Mouse (Mus musculus): ENCODE data around the gene Ncbp3. TPM values are rescaled to one million over a fixed set of nuclear protein-coding genes. Genes with fewer than 3 reads are reported as not detected.
"Not testable (repeated sequence)": the region's sequence is repeated elsewhere in the genome, so short reads cannot be mapped to it uniquely, and the experiment has no call there.

Ncbp3 gene
- polyA plus RNA-seq, 1 experiment from 2014 or later = 14.7 TPM

DNA sequence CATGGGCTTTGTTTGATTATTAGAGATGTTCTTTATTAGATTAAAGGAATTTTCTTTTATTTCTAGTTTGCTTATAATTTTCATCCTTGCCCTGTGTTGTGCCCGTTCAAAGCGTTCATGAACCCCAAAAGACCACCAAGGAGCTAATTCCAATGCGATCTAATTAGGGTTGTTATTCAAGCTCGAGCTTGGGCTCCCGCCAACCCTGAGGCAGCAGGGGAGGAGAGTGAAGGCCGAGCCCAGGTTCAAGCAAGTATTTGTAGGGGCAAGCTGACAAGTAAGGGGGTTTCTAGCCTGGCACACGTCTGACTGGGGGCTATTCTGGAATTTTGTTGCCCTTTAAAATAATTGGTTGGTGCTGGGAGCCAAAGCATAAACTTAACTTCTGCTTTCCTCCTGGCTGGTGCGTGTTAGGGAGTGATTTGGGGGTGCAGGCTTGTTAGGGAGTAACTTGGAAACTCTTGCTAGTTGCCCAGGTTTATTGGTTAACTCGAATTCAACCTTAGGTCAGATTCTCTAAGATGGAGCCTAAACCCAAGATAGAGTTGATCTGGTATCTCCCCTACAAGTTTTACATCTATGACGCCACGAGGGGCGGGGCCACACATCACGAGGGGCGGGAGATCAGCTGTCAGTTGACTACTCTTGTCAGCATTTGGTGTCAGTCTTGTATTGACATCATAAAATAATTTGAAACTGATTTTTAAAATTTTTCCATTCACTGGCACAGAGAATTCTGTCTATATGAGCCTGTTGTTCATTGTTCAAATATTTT, 52.6 kb downstream of the Ncbp3 start:
- 77% methylated on average over 14 of the region's 14 CpGs for WGBS
- H3K27me3 ChIP-seq (ENCODE audit: low read depth, poor library complexity, severe bottlenecking) = no peaks in the 10 kb centered on the region
- no peaks in the 10 kb centered on the region for H3K9me3 ChIP-seq (replicated peaks)
- no peaks in the 10 kb centered on the region for H3K36me3 ChIP-seq
- no peak for DNase-seq (ENCODE audit: low spot score)
- no peak overlapping the region for H3K4me3 ChIP-seq
- no peaks in the 10 kb centered on the region for H3K4me1 ChIP-seq
- H3K27ac ChIP-seq = no peak overlapping the region

DNA sequence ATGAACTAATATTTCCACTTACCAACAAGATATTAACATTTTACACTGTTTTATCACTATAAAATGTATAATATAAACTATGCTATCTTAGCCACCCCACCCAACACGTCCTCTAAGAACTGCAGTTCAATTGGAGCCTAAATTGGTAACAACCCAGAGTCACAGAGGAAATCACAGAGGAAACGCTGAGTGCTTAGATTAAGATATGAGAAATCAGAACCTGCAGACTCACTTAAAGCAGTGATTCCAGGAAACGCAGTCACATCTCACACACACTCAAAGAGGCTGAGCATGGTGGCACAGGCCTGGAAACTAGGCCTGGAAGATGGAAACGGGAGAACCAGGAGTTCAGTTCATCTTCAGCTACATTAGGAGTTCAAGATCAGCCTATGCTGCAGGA, 53.7 kb downstream of the Ncbp3 start:
- Histone ChIP-seq H3K9me3 (replicated peaks) (no peaks in the 10 kb centered on the region), H3K36me3 (no peaks in the 10 kb centered on the region), H3K4me1 (no peaks in the 10 kb centered on the region), H3K27ac (no peak overlapping the region), H3K4me3 (no peak overlapping the region), H3K27me3 (ENCODE audit: low read depth, poor library complexity, severe bottlenecking) (no peaks in the 10 kb centered on the region)
- no peak for DNase-seq (ENCODE audit: low spot score)
- 87% methylated on average over 4 of the region's 4 CpGs for WGBS

DNA sequence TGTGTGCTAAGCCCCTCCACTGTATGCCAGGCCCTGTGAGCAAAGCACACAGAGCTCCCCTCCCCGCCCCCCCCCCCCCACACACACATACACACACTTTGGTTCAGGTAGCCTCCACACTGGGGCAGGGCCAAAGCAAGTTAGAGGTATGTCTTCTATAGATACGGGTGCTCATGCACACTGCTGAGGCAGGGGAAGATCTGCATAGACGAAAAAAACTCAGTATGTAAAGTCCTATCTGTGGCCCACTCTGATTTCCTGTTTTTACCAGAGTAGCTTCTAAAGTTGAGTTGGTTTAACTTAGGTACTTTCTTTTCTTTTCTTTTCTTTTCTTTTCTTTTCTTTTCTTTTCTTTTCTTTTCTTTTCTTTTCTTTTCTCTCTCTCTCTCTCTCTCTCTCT, 57.7 kb downstream of the Ncbp3 start:
- Histone ChIP-seq H3K27ac (no peak overlapping the region), H3K36me3 (no peaks in the 10 kb centered on the region), H3K4me1 (no peaks in the 10 kb centered on the region), H3K4me3 (no peak overlapping the region), H3K9me3 (replicated peaks) (no peaks in the 10 kb centered on the region), H3K27me3 (ENCODE audit: low read depth, poor library complexity, severe bottlenecking) (no peaks in the 10 kb centered on the region)
- no peak for DNase-seq (ENCODE audit: low spot score)
- 72% methylated on average over 3 of the region's 3 CpGs for WGBS

DNA sequence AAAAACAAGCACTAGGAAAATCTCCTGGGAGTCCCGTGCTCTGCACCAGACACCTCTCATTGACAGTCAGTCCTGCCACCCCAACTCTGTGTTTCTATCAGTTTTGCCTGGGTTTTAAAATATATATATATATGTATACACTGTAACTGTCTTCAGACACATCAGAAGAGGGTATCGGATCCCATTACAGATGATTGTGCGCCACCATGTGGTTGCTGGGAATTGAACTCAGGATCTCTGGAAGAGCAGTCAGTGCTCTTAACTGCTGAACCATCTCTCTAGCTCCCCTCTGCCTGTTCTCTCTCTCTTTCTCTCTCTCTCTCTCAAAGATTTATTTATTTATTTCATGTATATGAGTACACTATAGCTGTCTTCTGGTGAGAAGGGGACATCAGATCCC, 59.8 kb downstream of the Ncbp3 start:
- H3K4me3 ChIP-seq; H3K27me3 ChIP-seq (ENCODE audit: low read depth, poor library complexity, severe bottlenecking); H3K9me3 ChIP-seq (replicated peaks); H3K27ac ChIP-seq; H3K4me1 ChIP-seq; H3K36me3 ChIP-seq; DNase-seq (ENCODE audit: low spot score): not testable (repeated sequence)
- WGBS = 43% methylated on average over 3 of the region's 3 CpGs

DNA sequence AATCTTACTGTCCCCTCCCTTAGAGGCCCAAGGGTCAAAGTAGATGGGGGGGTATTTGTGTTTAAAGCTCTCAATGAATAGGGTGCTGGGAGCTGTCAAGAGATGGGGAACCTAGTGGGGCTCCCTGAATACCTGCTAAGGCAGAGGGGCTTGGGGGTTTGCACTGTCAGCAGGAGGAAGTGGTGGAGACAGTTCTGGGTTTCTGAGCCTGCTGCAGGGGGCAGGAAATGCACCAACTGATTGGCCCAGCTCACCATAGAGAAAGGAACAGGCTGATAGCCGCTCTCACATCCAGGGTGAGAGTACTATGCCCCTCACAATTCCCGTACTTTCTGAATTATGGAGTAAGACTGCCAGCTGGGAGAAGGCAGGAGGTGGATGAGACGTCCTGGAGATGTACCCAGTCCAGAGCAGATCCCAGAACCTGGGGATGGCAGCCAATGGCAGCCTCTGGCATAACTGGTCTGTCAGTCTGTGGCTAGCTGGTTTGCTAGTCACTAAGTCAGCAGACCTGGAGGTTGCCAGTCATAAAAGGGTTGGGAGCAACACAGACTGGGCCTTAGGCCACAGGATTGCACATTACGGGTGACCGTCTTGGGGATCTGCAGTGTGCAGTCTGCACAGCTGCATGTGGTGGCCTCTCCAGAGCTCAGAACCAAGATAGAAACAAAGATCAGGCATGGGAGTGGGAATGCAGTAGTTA, 60.8 kb downstream of the Ncbp3 start:
- no peak for DNase-seq (ENCODE audit: low spot score)
- H3K27me3 ChIP-seq (ENCODE audit: low read depth, poor library complexity, severe bottlenecking) = no peaks in the 10 kb centered on the region
- H3K36me3 ChIP-seq = no peaks in the 10 kb centered on the region
- 67% methylated on average over 5 of the region's 5 CpGs for WGBS
- H3K27ac ChIP-seq = no peak overlapping the region
- no peaks in the 10 kb centered on the region for H3K4me1 ChIP-seq
- no peak overlapping the region for H3K4me3 ChIP-seq
- H3K9me3 ChIP-seq (replicated peaks) = no peaks in the 10 kb centered on the region

DNA sequence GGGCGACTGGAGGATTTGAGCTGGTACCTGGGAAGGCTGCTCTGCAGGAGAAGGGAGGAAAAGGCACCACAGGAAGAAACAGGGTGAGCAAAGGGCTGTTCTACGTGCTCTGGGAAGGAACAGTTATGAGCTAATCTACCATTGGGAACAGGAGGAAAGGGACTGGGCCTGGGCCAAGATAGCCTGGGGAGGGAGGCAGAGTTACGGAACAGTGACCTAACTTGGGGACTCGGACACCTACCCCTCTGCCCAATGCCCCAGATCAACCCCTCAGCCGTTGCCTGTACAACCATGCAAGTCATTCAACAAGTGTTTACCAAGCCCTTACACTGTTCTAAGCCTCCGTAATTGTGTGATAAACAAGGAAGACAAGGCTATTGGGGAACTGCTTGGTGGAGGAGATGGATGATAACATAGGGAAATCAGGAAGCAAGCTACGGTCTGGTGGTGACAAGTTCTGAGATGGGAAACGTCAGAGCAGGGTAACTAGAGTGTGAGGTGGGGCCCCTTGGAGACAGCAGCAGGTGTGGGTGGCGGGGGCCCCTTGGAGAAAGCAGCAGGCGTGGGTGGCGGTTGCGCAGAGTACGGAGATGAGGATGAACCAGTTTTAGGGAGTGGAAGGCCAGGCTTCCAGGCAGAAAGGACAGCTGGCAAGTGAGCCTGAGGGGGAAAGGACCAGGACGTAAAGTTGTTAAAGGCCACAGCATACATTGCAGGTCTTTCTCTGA, 61.5 kb downstream of the Ncbp3 start:
- Histone ChIP-seq H3K4me3 (no peak overlapping the region), H3K36me3 (no peaks in the 10 kb centered on the region), H3K9me3 (replicated peaks) (no peaks in the 10 kb centered on the region), H3K27me3 (ENCODE audit: low read depth, poor library complexity, severe bottlenecking) (no peaks in the 10 kb centered on the region), H3K4me1 (no peaks in the 10 kb centered on the region), H3K27ac (no peak overlapping the region)
- DNase-seq (ENCODE audit: low spot score) = no peak
- 80% methylated on average over 14 of the region's 14 CpGs for WGBS

DNA sequence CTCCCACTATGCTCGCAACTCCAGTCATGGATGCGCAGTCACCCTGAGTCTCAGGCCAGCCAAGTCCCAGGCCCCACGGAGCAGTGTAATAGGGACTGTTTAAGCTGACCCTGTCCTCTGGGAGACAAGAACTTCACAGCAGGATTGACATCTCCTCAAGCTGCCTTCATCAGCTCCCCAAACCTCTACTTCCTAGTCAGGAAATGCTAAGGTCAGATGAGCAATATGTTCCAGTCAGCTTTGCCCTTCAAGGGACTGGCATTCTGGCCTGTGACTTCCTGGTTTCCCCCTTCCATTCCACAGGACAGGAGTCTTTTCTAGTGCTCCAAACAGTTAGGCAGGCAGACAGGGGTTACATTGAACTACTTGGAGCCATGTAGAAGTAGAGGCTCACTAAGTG, 62.4 kb downstream of the Ncbp3 start:
- no peak overlapping the region for H3K4me3 ChIP-seq
- 93% methylated on average over 3 of the region's 3 CpGs for WGBS
- no peaks in the 10 kb centered on the region for H3K4me1 ChIP-seq
- H3K27ac ChIP-seq = no peak overlapping the region
- DNase-seq (ENCODE audit: low spot score) = no peak
- H3K36me3 ChIP-seq = no peaks in the 10 kb centered on the region
- H3K9me3 ChIP-seq (replicated peaks) = no peaks in the 10 kb centered on the region
- no peaks in the 10 kb centered on the region for H3K27me3 ChIP-seq (ENCODE audit: low read depth, poor library complexity, severe bottlenecking)

DNA sequence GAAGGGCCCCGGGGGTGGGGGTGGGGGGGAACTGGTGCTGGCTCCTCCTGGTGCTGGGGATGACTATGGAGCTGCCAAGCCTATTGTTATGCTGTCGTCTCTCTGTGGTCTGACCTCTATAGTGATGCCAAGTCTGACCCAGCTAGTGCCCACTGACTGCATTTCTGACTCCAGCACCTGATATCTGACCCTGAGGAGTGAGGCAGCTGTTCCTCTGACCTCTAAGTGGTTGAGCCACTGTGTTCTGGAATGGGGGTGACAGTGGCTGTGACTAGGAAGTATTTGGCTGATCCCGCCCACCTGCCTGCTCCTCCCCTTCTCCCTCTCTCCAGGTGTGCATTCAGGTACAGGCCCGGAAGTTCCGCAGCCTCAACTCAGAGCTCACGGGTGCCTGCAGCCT, 63.8 kb downstream of the Ncbp3 start:
- no peak for DNase-seq (ENCODE audit: low spot score)
- Histone ChIP-seq H3K27ac (no peak overlapping the region), H3K27me3 (ENCODE audit: low read depth, poor library complexity, severe bottlenecking) (no peaks in the 10 kb centered on the region), H3K36me3 (no peaks in the 10 kb centered on the region), H3K9me3 (replicated peaks) (no peaks in the 10 kb centered on the region), H3K4me1 (no peaks in the 10 kb centered on the region), H3K4me3 (no peak overlapping the region)
- WGBS = 73% methylated on average over 6 of the region's 6 CpGs

DNA sequence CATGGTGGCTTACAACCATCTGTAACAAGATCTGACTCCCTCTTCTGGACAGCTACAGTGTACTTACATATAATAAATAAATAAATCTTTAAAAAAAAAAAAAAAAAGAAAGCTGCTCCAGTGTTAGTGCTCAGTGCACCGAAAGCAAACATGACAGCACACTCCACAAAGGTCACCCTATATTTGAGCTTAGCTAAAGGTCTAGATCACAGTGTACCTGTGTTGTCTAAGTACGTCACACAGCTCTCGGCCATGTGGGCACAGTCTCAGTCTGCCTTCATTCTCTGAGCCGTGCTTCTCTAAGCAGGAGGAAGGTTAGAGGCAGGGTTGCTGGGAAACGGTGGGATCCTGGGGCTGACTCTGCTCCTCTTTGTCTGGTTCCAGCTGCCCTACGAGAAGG, 78.9 kb downstream of the Ncbp3 start:
- H3K36me3 ChIP-seq = peaks cover 72% of the 10 kb centered on the region
- no peaks in the 10 kb centered on the region for H3K27me3 ChIP-seq (ENCODE audit: low read depth, poor library complexity, severe bottlenecking)
- H3K27ac ChIP-seq = no peak overlapping the region
- H3K4me3 ChIP-seq = no peak overlapping the region
- 92% methylated on average over 6 of the region's 6 CpGs for WGBS
- no peak for DNase-seq (ENCODE audit: low spot score)
- no peaks in the 10 kb centered on the region for H3K9me3 ChIP-seq (replicated peaks)
- H3K4me1 ChIP-seq = no peaks in the 10 kb centered on the region

DNA sequence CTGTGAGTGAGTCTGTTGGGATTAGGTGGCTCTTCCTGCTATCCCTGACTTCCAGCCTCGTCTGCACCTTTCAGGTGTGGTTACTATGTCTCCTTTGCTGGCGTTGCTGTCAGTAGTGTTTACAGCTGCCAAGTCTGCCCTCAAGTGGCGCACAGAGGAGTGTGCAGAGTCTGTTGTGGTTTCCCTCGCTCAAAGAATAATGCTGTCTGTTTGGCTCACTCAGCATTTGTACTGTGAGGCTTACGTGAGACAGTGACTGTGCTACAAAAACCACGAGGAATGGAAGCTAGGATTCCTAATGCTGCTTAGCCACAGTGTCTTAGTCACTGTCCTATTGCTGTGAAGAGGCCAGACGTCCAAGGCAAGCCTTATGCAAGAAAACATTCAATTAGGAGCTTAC, 83.4 kb downstream of the Ncbp3 start:
- H3K9me3 ChIP-seq (replicated peaks) = no peaks in the 10 kb centered on the region
- DNase-seq (ENCODE audit: low spot score) = no peak
- H3K27ac ChIP-seq = no peak overlapping the region
- H3K4me3 ChIP-seq = no peak overlapping the region
- H3K4me1 ChIP-seq = peaks cover 12% of the 10 kb centered on the region
- 84% methylated on average over 7 of the region's 7 CpGs for WGBS
- peaks cover 89% of the 10 kb centered on the region for H3K36me3 ChIP-seq
- no peaks in the 10 kb centered on the region for H3K27me3 ChIP-seq (ENCODE audit: low read depth, poor library complexity, severe bottlenecking)

DNA sequence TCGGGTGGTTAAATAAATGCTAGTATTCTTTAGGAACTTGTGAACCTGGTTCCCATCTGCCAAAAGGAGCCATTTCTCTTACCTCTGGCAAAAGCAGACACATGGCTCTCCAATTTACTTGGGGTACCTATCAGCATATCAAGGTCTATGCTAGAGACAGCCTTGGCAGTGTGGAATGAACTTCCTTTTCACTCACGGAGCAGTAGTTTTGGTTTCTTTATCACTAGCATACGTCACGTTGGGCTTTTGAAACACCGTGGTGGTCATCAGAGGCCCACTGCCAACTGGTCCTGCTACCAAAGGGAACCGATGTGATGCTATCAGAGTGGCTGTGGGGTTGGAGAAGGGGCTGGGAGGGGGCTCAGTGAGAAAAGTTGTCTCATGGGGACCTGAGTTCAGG, 85.4 kb downstream of the Ncbp3 start:
- peaks cover 80% of the 10 kb centered on the region for H3K36me3 ChIP-seq
- H3K27ac ChIP-seq = no peak overlapping the region
- no peak for DNase-seq (ENCODE audit: low spot score)
- no peak overlapping the region for H3K4me3 ChIP-seq
- no peaks in the 10 kb centered on the region for H3K27me3 ChIP-seq (ENCODE audit: low read depth, poor library complexity, severe bottlenecking)
- H3K9me3 ChIP-seq (replicated peaks) = no peaks in the 10 kb centered on the region
- WGBS = 96% methylated on average over 6 of the region's 6 CpGs
- peaks cover 30% of the 10 kb centered on the region for H3K4me1 ChIP-seq

DNA sequence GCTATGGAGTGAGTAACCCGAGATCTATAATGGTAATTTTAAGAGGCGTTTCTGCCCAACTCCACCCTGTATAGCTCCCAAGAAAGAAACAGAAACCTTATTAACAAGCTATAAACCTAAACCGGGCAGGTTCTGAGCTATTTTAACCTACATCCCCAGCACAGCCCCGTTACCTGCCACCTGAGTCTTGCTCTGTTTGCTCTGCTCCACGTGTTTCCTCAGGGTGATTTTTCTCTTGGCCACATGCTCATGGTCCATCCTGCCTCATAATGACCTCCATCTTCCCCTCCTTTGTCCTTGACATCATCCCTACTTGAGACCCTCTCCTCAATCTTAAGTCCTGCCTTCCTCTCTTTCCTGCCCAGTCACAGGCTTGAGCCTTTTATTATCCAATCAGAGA, 86.6 kb downstream of the Ncbp3 start:
- peaks cover 34% of the 10 kb centered on the region for H3K4me1 ChIP-seq
- no peaks in the 10 kb centered on the region for H3K27me3 ChIP-seq (ENCODE audit: low read depth, poor library complexity, severe bottlenecking)
- no peak for DNase-seq (ENCODE audit: low spot score)
- no peak overlapping the region for H3K27ac ChIP-seq
- H3K9me3 ChIP-seq (replicated peaks) = no peaks in the 10 kb centered on the region
- WGBS = 89% methylated on average over 5 of the region's 5 CpGs
- peaks cover 71% of the 10 kb centered on the region for H3K36me3 ChIP-seq
- peak overlapping the region; percentile 10; the same call in 1 of the 2 replicates for H3K4me3 ChIP-seq

DNA sequence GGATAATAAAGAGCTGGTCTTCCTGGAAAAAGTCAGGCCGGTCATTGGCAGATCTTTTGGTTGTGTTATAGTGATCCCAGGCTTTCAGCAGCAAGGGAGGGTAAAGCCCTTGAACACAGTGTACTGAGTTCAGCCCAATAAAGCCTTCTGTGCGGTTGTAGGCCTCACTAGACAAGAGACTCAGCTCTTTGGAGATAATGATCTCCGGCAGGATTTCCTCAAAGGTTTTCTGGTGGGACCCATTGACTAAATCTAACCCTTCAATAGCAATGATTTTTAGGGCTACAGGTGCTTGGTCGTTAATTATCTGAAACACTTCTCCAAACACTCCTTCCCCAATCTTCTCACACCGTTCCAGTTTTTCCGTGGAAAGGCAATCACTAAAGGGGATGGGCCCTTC, 89.0 kb downstream of the Ncbp3 start:
- H3K27ac ChIP-seq = no peak overlapping the region
- H3K4me3 ChIP-seq = peak overlapping the region; percentile 86
- 85% methylated on average over 6 of the region's 6 CpGs for WGBS
- peaks cover 49% of the 10 kb centered on the region for H3K36me3 ChIP-seq
- H3K27me3 ChIP-seq (ENCODE audit: low read depth, poor library complexity, severe bottlenecking) = no peaks in the 10 kb centered on the region
- no peaks in the 10 kb centered on the region for H3K9me3 ChIP-seq (replicated peaks)
- DNase-seq (ENCODE audit: low spot score) = no peak
- peaks cover 34% of the 10 kb centered on the region for H3K4me1 ChIP-seq
